ENCODE assay signal across 8 mouse cellular contexts in genomic region chr13:111685751-111686462, GRCm38 (mm10). TPM values are rescaled to one million over a fixed set of nuclear protein-coding genes. Genes with fewer than 3 reads are reported as not detected.
A peak's percentile ranks its signal among the peaks of the same experiment; 100 is the strongest.
DNase-seq lines count a peak whose midpoint lies in the region; ATAC-seq lines count a peak whose summit lies in the region.

No protein-coding gene starts in this region.

- H3K27ac ChIP-seq in embryonic facial prominence, embryonic 11.5 days (replicated peaks; ENCODE audit: low read depth, low read length): peak overlapping the region; percentile 92
- peak overlapping the region; percentile 95 for H3K27ac ChIP-seq in limb, embryonic 11.5 days (replicated peaks; ENCODE audit: low read depth, low read length)
- H3K27ac ChIP-seq in midbrain, embryonic 13.5 days: peak overlapping the region; percentile 99

- H3K9me3 ChIP-seq in embryonic facial prominence, embryonic 11.5 days (replicated peaks; ENCODE audit: control insufficient read depth, low read length): no peaks in the 10 kb centered on the region
- H3K9me3 ChIP-seq in limb, embryonic 11.5 days (ENCODE audit: control insufficient read depth, low read length): no peaks in the 10 kb centered on the region
- H3K9me3 ChIP-seq in midbrain, embryonic 13.5 days: no peaks in the 10 kb centered on the region

- H3K4me2 ChIP-seq in embryonic facial prominence, embryonic 11.5 days (ENCODE audit: low read depth, low read length): peak overlapping the region; percentile 89
- H3K4me2 ChIP-seq in limb, embryonic 11.5 days (ENCODE audit: low read depth, severe bottlenecking): peak overlapping the region; percentile 83
- peak overlapping the region; percentile 89 for H3K4me2 ChIP-seq in midbrain, embryonic 13.5 days (replicated peaks)

- ATAC-seq in embryonic facial prominence, embryonic 11.5 days (replicated peaks; ENCODE audit: insufficient number of reproducible peaks, low FRiP score, low TSS enrichment, low read depth): peak; percentile 93
- ATAC-seq in limb, embryonic 11.5 days (ENCODE audit: insufficient number of reproducible peaks, low FRiP score, low TSS enrichment, low read depth): peak; percentile 94
- ATAC-seq in midbrain, embryonic 13.5 days: peak; percentile 96

- H3K27me3 ChIP-seq in embryonic facial prominence, embryonic 11.5 days (ENCODE audit: control insufficient read depth, insufficient read depth, low read length): no peaks in the 10 kb centered on the region
- H3K27me3 ChIP-seq in limb, embryonic 11.5 days (ENCODE audit: control insufficient read depth, insufficient read depth, low read length): no peaks in the 10 kb centered on the region
- 0 out of 2 replicates have a peak, but pooled peaks cover 8% of the 10 kb centered on the region for H3K27me3 ChIP-seq in midbrain, embryonic 13.5 days

- peak overlapping the region; percentile 99 for H3K9ac ChIP-seq in embryonic facial prominence, embryonic 11.5 days (replicated peaks; ENCODE audit: low read length)
- peak overlapping the region; percentile 98 for H3K9ac ChIP-seq in limb, embryonic 11.5 days (ENCODE audit: low read length)
- peak overlapping the region; percentile 96 for H3K9ac ChIP-seq in midbrain, embryonic 13.5 days (replicated peaks)

- no peaks in the 10 kb centered on the region for H3K4me1 ChIP-seq in embryonic facial prominence, embryonic 11.5 days (ENCODE audit: control insufficient read depth, insufficient read depth, low read length)
- H3K4me1 ChIP-seq in limb, embryonic 11.5 days (ENCODE audit: control insufficient read depth, insufficient read depth, low read length): no peaks in the 10 kb centered on the region
- peaks cover 15% of the 10 kb centered on the region for H3K4me1 ChIP-seq in midbrain, embryonic 13.5 days (replicated peaks)

- peak overlapping the region; percentile 87 for H3K4me3 ChIP-seq in embryonic facial prominence, embryonic 11.5 days (ENCODE audit: low read depth, low read length)
- H3K4me3 ChIP-seq in limb, embryonic 11.5 days (ENCODE audit: low read depth, low read length): peak overlapping the region; percentile 99
- peak overlapping the region; percentile 95 for H3K4me3 ChIP-seq in midbrain, embryonic 13.5 days (replicated peaks)

- WGBS in embryonic facial prominence, embryonic 11.5 days: under 1% methylated on average over 28 of the region's 86 CpGs
- WGBS in limb, embryonic 11.5 days: under 1% methylated on average over 43 of the region's 86 CpGs
- 0% methylated on average over 43 of the region's 86 CpGs for WGBS in midbrain, embryonic 13.5 days

- H3K36me3 ChIP-seq in embryonic facial prominence, embryonic 11.5 days (replicated peaks; ENCODE audit: control insufficient read depth, insufficient read depth, low read depth, low read length): no peaks in the 10 kb centered on the region
- 0 out of 2 replicates have a peak, but pooled peaks cover 2% of the 10 kb centered on the region for H3K36me3 ChIP-seq in limb, embryonic 11.5 days (ENCODE audit: control insufficient read depth, insufficient read depth, low read length)
- H3K36me3 ChIP-seq in midbrain, embryonic 13.5 days: 0 out of 2 replicates have a peak, but pooled peaks cover 2% of the 10 kb centered on the region

- DNase-seq in 3134 (ENCODE audit: extremely low read depth, insufficient read length, low spot score): peak; percentile 82
- DNase-seq in adrenal gland, postnatal 25 days: peak; percentile 90
- peak; percentile 92 for DNase-seq in embryonic facial prominence, embryonic 11.5 days (ENCODE audit: low spot score)
- peak; percentile 99 for DNase-seq in heart, adult 11 months
- DNase-seq in kidney, adult 18-20 months: peak; percentile 86
- peak; percentile 88 for DNase-seq in limb, embryonic 11.5 days (ENCODE audit: low spot score)
- DNase-seq in spleen, adult 12 weeks (ENCODE audit: low spot score): peak; percentile 79

RNA-seq across cellular contexts. Expression of gene Mier3, which starts 5.1 kb away (rescaled TPM):
- total RNA-seq in adrenal gland, postnatal 25 days (2021): 38.7 and 41.3 TPM in 2 replicates
- 29.8 and 31.5 TPM in 2 replicates for polyA plus RNA-seq in embryonic facial prominence, embryonic 11.5 days (2014; fragmentation: Nextera tagmentation; extraction: Ambion mirVana)
- 26.6 and 29.4 TPM in 2 replicates for polyA plus RNA-seq in limb, embryonic 11.5 days (2014; fragmentation: Nextera tagmentation; extraction: Ambion mirVana)
- polyA plus RNA-seq in midbrain, embryonic 13.5 days (2015; fragmentation: Nextera tagmentation; extraction: Ambion mirVana): 19.2 and 21.3 TPM in 2 replicates

Comparison
In these comparisons a context has a peak if more than half of its experiments do, and no peak if none do; other contexts are left out.
1. Peak in every context shown above with its lines: DNase-seq, ATAC-seq, H3K4me3 ChIP-seq and H3K27ac ChIP-seq.